Comparison of ENCODE assay signal across 29 mouse cellular contexts in the genomic region with DNA sequence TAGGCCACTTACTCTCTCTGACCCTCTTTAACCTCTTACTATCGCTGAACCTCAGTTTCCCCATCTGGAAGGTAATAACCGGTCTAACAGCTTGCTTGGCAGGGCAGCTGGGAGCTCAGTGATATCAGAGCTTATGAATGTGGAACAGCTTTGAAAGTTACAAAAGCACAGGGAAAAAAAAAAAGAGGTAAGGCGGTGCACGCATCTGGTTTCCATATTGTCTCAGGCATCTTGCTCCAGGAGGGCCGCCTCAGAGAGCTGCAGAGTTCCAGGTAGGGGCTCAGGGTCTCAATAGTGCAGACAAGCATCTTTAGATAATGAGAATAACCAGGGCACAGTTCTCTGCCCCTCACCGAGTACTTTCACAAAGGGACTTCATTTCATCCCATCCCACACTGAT.
DNase-seq lines count a peak whose midpoint lies in the region; ATAC-seq lines count a peak whose summit lies in the region.
"Had no signal": no experiment of that assay in that cellular context is flagged by ENCODE, and none has a peak within 500 bp of the region (broad histone marks: within the 10 kb centered on the region; RNA-seq: fewer than 3 reads in every experiment).

No protein-coding gene starts in this region.

- no peak overlapping the region for H3K4me3 ChIP-seq in embryonic facial prominence, embryonic 11.5 days (ENCODE audit: low read depth, low read length)
- no peak overlapping the region for H3K4me3 ChIP-seq in embryonic facial prominence, embryonic 10.5 days
- H3K4me3 ChIP-seq in limb, embryonic 12.5 days (replicated peaks) = no peak overlapping the region
- H3K4me3 ChIP-seq in limb, embryonic 15.5 days = no peak overlapping the region
- H3K4me3 ChIP-seq: embryonic facial prominence, embryonic 15.5 days; heart, adult 2 months; heart, embryonic 10.5 days; heart, embryonic 13.5 days; hindbrain, embryonic 12.5 days; hindbrain, embryonic 15.5 days had no signal

- no peak overlapping the region for H3K9ac ChIP-seq in embryonic facial prominence, embryonic 11.5 days (replicated peaks; ENCODE audit: low read length)
- H3K9ac ChIP-seq in limb, embryonic 12.5 days (replicated peaks) = no peak overlapping the region
- H3K9ac ChIP-seq in limb, embryonic 15.5 days = no peak overlapping the region
- H3K9ac ChIP-seq: embryonic facial prominence, embryonic 15.5 days; forebrain, postnatal 0 days; heart, embryonic 13.5 days; hindbrain, embryonic 12.5 days; hindbrain, embryonic 15.5 days had no signal

- 49% methylated on average over 6 of the region's 6 CpGs for WGBS in embryonic facial prominence, embryonic 11.5 days
- 65% methylated on average over 6 of the region's 6 CpGs for WGBS in embryonic facial prominence, embryonic 10.5 days
- 28% methylated on average over 6 of the region's 6 CpGs for WGBS in limb, embryonic 12.5 days
- WGBS in limb, embryonic 15.5 days = 34% methylated on average over 6 of the region's 6 CpGs

- no peak overlapping the region for H3K27ac ChIP-seq in embryonic facial prominence, embryonic 11.5 days (replicated peaks; ENCODE audit: low read depth, low read length)
- no peak overlapping the region for H3K27ac ChIP-seq in embryonic facial prominence, embryonic 10.5 days (replicated peaks)
- peak overlapping the region; percentile 76 for H3K27ac ChIP-seq in limb, embryonic 12.5 days
- peak overlapping the region; percentile 50; the same call in 1 of the 2 replicates for H3K27ac ChIP-seq in limb, embryonic 15.5 days
- H3K27ac ChIP-seq: embryonic facial prominence, embryonic 15.5 days; heart, adult 2 months; heart, embryonic 10.5 days; heart, embryonic 13.5 days; hindbrain, embryonic 12.5 days; hindbrain, embryonic 15.5 days had no signal

- ATAC-seq in embryonic facial prominence, embryonic 11.5 days (replicated peaks; ENCODE audit: insufficient number of reproducible peaks, low FRiP score, low TSS enrichment, low read depth) = no peak
- no peak for ATAC-seq in limb, embryonic 12.5 days (ENCODE audit: insufficient number of reproducible peaks, insufficient read depth, low FRiP score, low TSS enrichment, low read depth)
- ATAC-seq in limb, embryonic 15.5 days (ENCODE audit: insufficient number of reproducible peaks, low FRiP score, low TSS enrichment, low read depth) = no peak
- ATAC-seq: forebrain, embryonic 14.5 days; forebrain, postnatal 0 days; Patski had no signal

- H3K9me3 ChIP-seq in embryonic facial prominence, embryonic 11.5 days (replicated peaks; ENCODE audit: control insufficient read depth, low read length) = no peaks in the 10 kb centered on the region
- H3K9me3 ChIP-seq in embryonic facial prominence, embryonic 10.5 days = no peaks in the 10 kb centered on the region
- H3K9me3 ChIP-seq in limb, embryonic 12.5 days = no peaks in the 10 kb centered on the region
- H3K9me3 ChIP-seq in limb, embryonic 15.5 days = no peaks in the 10 kb centered on the region
- H3K9me3 ChIP-seq: embryonic facial prominence, embryonic 15.5 days; heart, embryonic 10.5 days; heart, embryonic 13.5 days; hindbrain, embryonic 12.5 days; hindbrain, embryonic 15.5 days had no signal

- no peaks in the 10 kb centered on the region for H3K27me3 ChIP-seq in embryonic facial prominence, embryonic 11.5 days (ENCODE audit: control insufficient read depth, insufficient read depth, low read length)
- peaks cover 11% of the 10 kb centered on the region for H3K27me3 ChIP-seq in embryonic facial prominence, embryonic 10.5 days (replicated peaks; ENCODE audit: low read depth, poor library complexity, severe bottlenecking)
- no peaks in the 10 kb centered on the region for H3K27me3 ChIP-seq in limb, embryonic 12.5 days
- no peaks in the 10 kb centered on the region for H3K27me3 ChIP-seq in limb, embryonic 15.5 days
- H3K27me3 ChIP-seq: CH12.LX; embryonic facial prominence, embryonic 15.5 days; heart, embryonic 13.5 days; hindbrain, embryonic 15.5 days; Patski had no signal

- no peak overlapping the region for H3K4me2 ChIP-seq in embryonic facial prominence, embryonic 11.5 days (ENCODE audit: low read depth, low read length)
- no peak overlapping the region for H3K4me2 ChIP-seq in limb, embryonic 12.5 days
- H3K4me2 ChIP-seq in limb, embryonic 15.5 days = no peak overlapping the region
- H3K4me2 ChIP-seq: embryonic facial prominence, embryonic 15.5 days; heart, embryonic 13.5 days; hindbrain, embryonic 12.5 days; hindbrain, embryonic 15.5 days had no signal

- peak; percentile 66 for DNase-seq in embryonic facial prominence, embryonic 11.5 days (ENCODE audit: low spot score)
- DNase-seq in embryonic facial prominence, embryonic 10.5 days (ENCODE audit: low spot score) = no peak
- DNase-seq in forelimb bud, embryonic 11.5 days (ENCODE audit: low read depth, low spot score) = peak; percentile 47
- DNase-seq in right cerebral cortex, postnatal 14 days = no peak
- no peak for DNase-seq in left cerebral cortex, adult 8-10 months (ENCODE audit: low spot score in 2 of 2)
- DNase-seq in adipocyte (ENCODE audit: low spot score) = no peak
- DNase-seq: adrenal gland, adult 2 months; adrenal gland, postnatal 14 days; B cell, adult 2 months; cerebellum, adult 11 months; cerebellum, adult 2 months; cerebellum, postnatal 10 days; cerebellum, postnatal 36 days; forebrain, postnatal 0 days; gastrocnemius, postnatal 36 days; heart, adult 2 months; heart, postnatal 14 days; heart, postnatal 4 days had no signal

- H3K36me3 ChIP-seq in embryonic facial prominence, embryonic 11.5 days (replicated peaks; ENCODE audit: control insufficient read depth, insufficient read depth, low read depth, low read length) = no peaks in the 10 kb centered on the region
- no peaks in the 10 kb centered on the region for H3K36me3 ChIP-seq in embryonic facial prominence, embryonic 10.5 days (replicated peaks)
- no peaks in the 10 kb centered on the region for H3K36me3 ChIP-seq in limb, embryonic 12.5 days
- no peaks in the 10 kb centered on the region for H3K36me3 ChIP-seq in limb, embryonic 15.5 days
- H3K36me3 ChIP-seq: embryonic facial prominence, embryonic 15.5 days; G1E; heart, embryonic 10.5 days; heart, embryonic 13.5 days; hindbrain, embryonic 12.5 days; hindbrain, embryonic 15.5 days had no signal

- H3K4me1 ChIP-seq in embryonic facial prominence, embryonic 11.5 days (ENCODE audit: control insufficient read depth, insufficient read depth, low read length) = peaks cover 2% of the 10 kb centered on the region; the same call in 1 of the 2 replicates
- H3K4me1 ChIP-seq in embryonic facial prominence, embryonic 10.5 days = peaks cover 49% of the 10 kb centered on the region
- H3K4me1 ChIP-seq in limb, embryonic 12.5 days (replicated peaks) = peaks cover 92% of the 10 kb centered on the region
- H3K4me1 ChIP-seq in limb, embryonic 15.5 days = peaks cover 56% of the 10 kb centered on the region

Comparison
In these comparisons a context has a peak if more than half of its experiments do, and no peak if none do; other contexts are left out.
1. DNase-seq: peak in embryonic facial prominence, embryonic 11.5 days (single experiment) and forelimb bud, embryonic 11.5 days (single experiment); none in embryonic facial prominence, embryonic 10.5 days (single experiment), right cerebral cortex, postnatal 14 days (single experiment), left cerebral cortex, adult 8-10 months (0 of 2) and adipocyte (single experiment).
2. H3K27ac ChIP-seq: peak in limb, embryonic 12.5 days (single experiment) and limb, embryonic 15.5 days (single experiment); none in embryonic facial prominence, embryonic 11.5 days (single experiment) and embryonic facial prominence, embryonic 10.5 days (single experiment).